Mouse (Mus musculus) liver, postnatal 0 days (tissue): ENCODE data around the gene Kif2a. TPM values are rescaled to one million over a fixed set of nuclear protein-coding genes. Genes with fewer than 3 reads are reported as not detected.

Experiments
- ATAC-seq: fragments of 200-750 bp; cut with Nextera tagmentation; 2 replicates; pipeline ENCODE4 v1.8.0; 2017; ENCODE audit warnings: mild to moderate bottlenecking, moderate library complexity
- DNase-seq: peaks from one replicate; pipeline ENCODE4 v3.0.0-alpha.2; 2016
- H3K27ac ChIP-seq: fragments of 300-500 bp; sonication (generic); 2 replicates; pipeline ENCODE4 v1.5.1; 2014; ENCODE audit warnings: antibody characterized with exemption, moderate library complexity, mild to moderate bottlenecking, low read depth
- H3K27me3 ChIP-seq: fragments of 300-500 bp; sonication (generic); 2 replicates; pipeline ENCODE4 v1.6.1; 2014; ENCODE audit warnings: low read length, control low read depth, mixed read lengths; ENCODE audit not compliant: insufficient read depth
- H3K36me3 ChIP-seq: fragments of 300-500 bp; sonication (generic); replicated peaks from 2 replicates; pipeline ENCODE4 v1.6.1; 2014; ENCODE audit warnings: mild to moderate bottlenecking, control low read depth, low read length, moderate library complexity, mixed read lengths; ENCODE audit not compliant: insufficient read depth
- H3K4me1 ChIP-seq: fragments of 300-500 bp; sonication (generic); 2 replicates; pipeline ENCODE4 v1.6.1; 2014; ENCODE audit warnings: antibody characterized with exemption, mild to moderate bottlenecking, control low read depth; ENCODE audit not compliant: insufficient read depth
- H3K4me2 ChIP-seq: fragments of 300-500 bp; sonication (generic); 2 replicates; pipeline ENCODE4 v1.6.1; 2014; ENCODE audit warnings: low read depth, mild to moderate bottlenecking, low read length, moderate library complexity, mixed read lengths
- H3K4me3 ChIP-seq: fragments of 300-500 bp; sonication (generic); 2 replicates; pipeline ENCODE4 v1.5.1; 2014; ENCODE audit warnings: low read depth, low read length
- H3K9ac ChIP-seq: fragments of 300-500 bp; sonication (generic); replicated peaks from 2 replicates; pipeline ENCODE4 v1.6.1; 2014; ENCODE audit warnings: mild to moderate bottlenecking, moderate library complexity
- H3K9me3 ChIP-seq: fragments of 300-500 bp; sonication (generic); 2 replicates; pipeline ENCODE4 v1.6.1; 2016; ENCODE audit warnings: mild to moderate bottlenecking, control low read depth, low read length, mixed read lengths
- CTCF ChIP-seq: sonication (generic); IDR thresholded peaks from 2 replicates; pipeline ENCODE4 v1.5.1; 2016; ENCODE audit warnings: antibody characterized with exemption, low read depth
- EP300 ChIP-seq: IDR thresholded peaks from 2 replicates; pipeline ENCODE4 v1.6.1; 2016; ENCODE audit warnings: antibody characterized with exemption, low read depth, mild to moderate bottlenecking
- WGBS: fragments of 180-500 bp; shearing (Covaris S2); extraction: QIAGEN DNeasy Blood & Tissue Kit; methylation state at CpG from one replicate; pipeline ENCODE4 v1.1.7; 2014; ENCODE audit not compliant: insufficient replicate concordance; 5-methylcytosine and 5-hydroxymethylcytosine counted together
- polyA plus RNA-seq: library from polyadenylated mRNA; unstranded; fragments of >200 nt; fragmentation: Nextera tagmentation; extraction: Ambion mirVana; gene quantifications from 2 replicates; pipeline ENCODE4 v1.2.1, GENCODE M21; 2015

Kif2a gene
- polyA plus RNA-seq, 1 experiment from 2014 or later = 21.2 TPM

DNA sequence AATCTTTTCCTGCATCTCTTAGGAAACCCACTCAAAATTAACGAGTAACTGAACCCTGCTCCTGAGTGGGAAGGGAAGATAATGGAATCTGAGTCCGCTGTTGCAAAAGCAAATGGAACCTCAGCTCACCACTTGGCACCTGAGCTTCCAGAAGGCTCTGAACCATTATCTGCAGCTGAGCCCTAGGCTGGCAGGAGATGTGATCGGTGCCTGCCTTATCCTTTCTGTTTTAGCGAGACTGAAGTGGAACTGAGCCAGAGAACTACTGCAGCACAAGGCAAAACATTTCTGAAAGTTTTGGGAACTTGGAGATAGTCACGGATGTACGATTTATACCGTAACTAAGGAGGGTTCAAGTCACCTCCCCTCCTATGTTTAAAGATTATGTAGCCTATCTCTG lies 38.2 kb upstream of the Kif2a start:
- DNase-seq (no peak), ATAC-seq (no peak)
- Histone ChIP-seq H3K27ac (no peak overlapping the region), H3K4me1 (peaks cover 7% of the 10 kb centered on the region), H3K27me3 (no peaks in the 10 kb centered on the region), H3K4me3 (no peak overlapping the region), H3K4me2 (no peak overlapping the region), H3K9me3 (no peaks in the 10 kb centered on the region), H3K36me3 (no peaks in the 10 kb centered on the region), H3K9ac (no peak overlapping the region)
- TF ChIP-seq EP300 (no peak), CTCF (no peak)
- 70% methylated on average over 7 of the region's 7 CpGs for WGBS

DNA sequence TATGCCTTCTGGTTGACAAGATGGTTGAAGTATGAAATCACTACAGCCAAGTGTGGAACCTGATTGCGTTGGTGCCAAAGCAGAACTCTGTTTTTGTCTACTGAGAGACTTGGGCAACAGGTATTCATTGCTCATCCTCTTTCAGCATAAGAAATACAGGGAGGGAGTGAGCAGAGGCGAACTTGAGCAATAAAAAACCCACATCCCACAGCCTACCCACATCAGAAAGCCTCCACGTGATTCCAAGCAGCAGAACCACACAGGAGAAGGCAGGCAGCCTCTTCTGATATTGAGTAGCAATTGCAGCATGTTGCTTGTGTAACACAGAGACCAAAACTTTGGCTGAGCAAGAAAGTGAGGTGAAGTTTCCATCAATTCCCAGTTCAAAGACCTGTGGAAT lies 37.5 kb upstream of the Kif2a start:
- H3K27ac ChIP-seq = no peak overlapping the region
- TF ChIP-seq CTCF = no peak
- 0 out of 2 replicates have a peak, but pooled peaks have one; percentile 24 for TF ChIP-seq EP300
- peaks cover 7% of the 10 kb centered on the region for H3K4me1 ChIP-seq
- H3K4me3 ChIP-seq = no peak overlapping the region
- ATAC-seq (no peak), DNase-seq (peak; percentile 25)
- 54% methylated on average over 3 of the region's 3 CpGs for WGBS
- H3K27me3 ChIP-seq = no peaks in the 10 kb centered on the region
- no peak overlapping the region for H3K4me2 ChIP-seq
- no peak overlapping the region for H3K9ac ChIP-seq
- no peaks in the 10 kb centered on the region for H3K36me3 ChIP-seq
- no peaks in the 10 kb centered on the region for H3K9me3 ChIP-seq

GRCm38 (mm10) chr13:107056318-107056717 lies 34.4 kb upstream of the Kif2a start:
- Histone ChIP-seq H3K27ac (no peak overlapping the region), H3K4me1 (peaks cover 3% of the 10 kb centered on the region), H3K27me3 (no peaks in the 10 kb centered on the region), H3K9me3 (no peaks in the 10 kb centered on the region), H3K4me3 (no peak overlapping the region), H3K4me2 (no peak overlapping the region), H3K36me3 (no peaks in the 10 kb centered on the region), H3K9ac (no peak overlapping the region)
- WGBS = 18% methylated on average over 4 of the region's 4 CpGs
- peak; percentile 56 for DNase-seq
- peak; percentile 70 for ATAC-seq
- TF ChIP-seq CTCF (peak; percentile 70), EP300 (peak; percentile 13; the same call in 1 of the 2 replicates)

GRCm38 (mm10) chr13:107054496-107054895 lies 32.6 kb upstream of the Kif2a start:
- no peaks in the 10 kb centered on the region for H3K36me3 ChIP-seq
- H3K27ac ChIP-seq = no peak overlapping the region
- TF ChIP-seq CTCF (no peak), EP300 (no peak)
- no peaks in the 10 kb centered on the region; the same call in 1 of the 2 replicates for H3K4me1 ChIP-seq
- no peak overlapping the region for H3K4me2 ChIP-seq
- no peaks in the 10 kb centered on the region for H3K27me3 ChIP-seq
- DNase-seq (no peak), ATAC-seq (no peak)
- 68% methylated on average over 4 of the region's 4 CpGs for WGBS
- H3K9ac ChIP-seq = no peak overlapping the region
- H3K4me3 ChIP-seq = no peak overlapping the region
- H3K9me3 ChIP-seq = no peaks in the 10 kb centered on the region

- no peak overlapping the region for H3K4me3 ChIP-seq
- no peaks in the 10 kb centered on the region for H3K27me3 ChIP-seq
- ATAC-seq (no peak), DNase-seq (no peak)
- H3K27ac ChIP-seq = no peak overlapping the region
- H3K9ac ChIP-seq = no peak overlapping the region
- no peak overlapping the region for H3K4me2 ChIP-seq
- 46% methylated on average over 3 of the region's 3 CpGs for WGBS
- no peaks in the 10 kb centered on the region; the same call in 1 of the 2 replicates for H3K4me1 ChIP-seq
- TF ChIP-seq CTCF (no peak), EP300 (0 out of 2 replicates have a peak, but pooled peaks have one; percentile 19)
- H3K36me3 ChIP-seq = no peaks in the 10 kb centered on the region
- no peaks in the 10 kb centered on the region for H3K9me3 ChIP-seq
These were observed 29.4 kb upstream of the Kif2a start for GRCm38 (mm10) chr13:107051342-107051741.

- Histone ChIP-seq H3K9ac (no peak overlapping the region), H3K4me3 (no peak overlapping the region), H3K27ac (no peak overlapping the region), H3K27me3 (no peaks in the 10 kb centered on the region), H3K4me1 (peaks cover 4% of the 10 kb centered on the region; the same call in 1 of the 2 replicates), H3K9me3 (no peaks in the 10 kb centered on the region), H3K36me3 (no peaks in the 10 kb centered on the region), H3K4me2 (no peak overlapping the region)
- WGBS = 18% methylated on average over 5 of the region's 5 CpGs
- TF ChIP-seq EP300 (no peak), CTCF (no peak)
- ATAC-seq (no peak), DNase-seq (no peak)
These were observed 22.3 kb upstream of the Kif2a start for GRCm38 (mm10) chr13:107044229-107044628.

GRCm38 (mm10) chr13:107042551-107042950 lies 20.6 kb upstream of the Kif2a start:
- Histone ChIP-seq H3K4me3 (no peak overlapping the region), H3K9ac (no peak overlapping the region), H3K27me3 (no peaks in the 10 kb centered on the region), H3K4me2 (no peak overlapping the region), H3K4me1 (peaks cover 4% of the 10 kb centered on the region; the same call in 1 of the 2 replicates), H3K36me3 (no peaks in the 10 kb centered on the region), H3K9me3 (no peaks in the 10 kb centered on the region), H3K27ac (no peak overlapping the region)
- DNase-seq (no peak), ATAC-seq (no peak)
- WGBS = 81% methylated on average over 6 of the region's 6 CpGs
- TF ChIP-seq CTCF (no peak), EP300 (no peak)
